Mouse (Mus musculus) bone marrow macrophage, adult 2 months (primary cell): Measurements from ENCODE around the gene Trit1.

ENCODE experiments used
- CTCF ChIP-seq: IDR thresholded peaks from 2 replicates; pipeline ENCODE4 v1.5.1; 2012; ENCODE audit warnings: low read depth, mild to moderate bottlenecking, low read length, moderate library complexity
- POLR2A ChIP-seq: IDR thresholded peaks from 2 replicates; pipeline ENCODE4 v1.6.1; 2012; ENCODE audit warnings: mild to moderate bottlenecking, low read depth, low read length, borderline replicate concordance

- TF ChIP-seq CTCF (no peak), POLR2A (no peak)
These were observed 16.3 kb upstream of the Trit1 start for GRCm38 (mm10) chr4:123000130-123000529.
